In the genomic region with DNA sequence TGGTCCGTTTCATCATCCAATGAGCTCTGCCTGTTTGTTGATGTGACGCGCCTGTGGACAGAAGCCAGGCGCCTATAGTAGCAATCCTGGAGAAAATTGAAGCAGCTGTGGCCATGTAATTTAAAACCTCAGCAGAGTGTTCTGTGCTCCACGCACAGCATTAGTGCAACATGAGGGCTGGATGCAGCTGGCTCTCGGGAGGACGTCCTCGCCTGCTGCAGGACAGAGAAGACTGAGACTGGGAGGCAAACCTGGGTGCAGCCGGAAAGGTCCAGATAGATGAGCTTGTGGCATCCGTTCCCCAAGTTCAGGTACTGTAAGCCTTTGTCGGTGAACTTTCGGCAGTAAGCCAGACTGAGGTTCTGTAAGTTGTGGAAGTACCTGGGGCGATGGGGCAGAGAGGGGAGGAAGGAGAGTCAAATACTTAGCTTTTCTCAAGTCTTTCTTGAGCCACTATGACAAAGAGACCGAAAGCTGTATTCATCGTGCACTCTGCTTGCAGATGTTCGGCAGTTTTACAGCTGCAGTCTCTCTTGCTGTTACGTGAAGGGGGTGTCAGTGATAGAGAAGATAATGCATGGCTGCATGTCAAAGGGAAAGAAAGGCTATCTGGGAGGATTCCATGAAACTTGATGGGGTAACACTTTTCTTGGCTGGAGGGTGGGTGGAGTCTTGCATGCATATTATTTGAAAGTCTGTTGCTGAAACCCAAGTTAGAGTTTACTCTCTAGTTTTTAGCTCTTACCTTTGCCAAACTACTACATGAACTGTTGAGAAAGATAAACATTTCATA, we compare ENCODE assay signal across 9 mouse cellular contexts. TPM values are rescaled to one million over a fixed set of nuclear protein-coding genes. Genes with fewer than 3 reads are reported as not detected.
DNase-seq lines count a peak whose midpoint lies in the region; ATAC-seq lines count a peak whose summit lies in the region.
"Had no signal": no experiment of that assay in that cellular context is flagged by ENCODE, and none has a peak within 500 bp of the region (broad histone marks: within the 10 kb centered on the region; RNA-seq: fewer than 3 reads in every experiment).

TSS of gene Lrrc17 (plus strand) at position 151 of the 793 bp plus-strand sequence.

- H3K4me1 ChIP-seq in lung, embryonic 15.5 days: peaks cover 17% of the 10 kb centered on the region; the same call in 1 of the 2 replicates
- H3K4me1 ChIP-seq in forebrain, embryonic 15.5 days: no peaks in the 10 kb centered on the region
- H3K4me1 ChIP-seq in hindbrain, embryonic 14.5 days (replicated peaks; ENCODE audit: control insufficient read depth, insufficient read depth, low read length): no peaks in the 10 kb centered on the region
- peaks cover 9% of the 10 kb centered on the region; the same call in 1 of the 2 replicates for H3K4me1 ChIP-seq in midbrain, embryonic 13.5 days (replicated peaks)

- no peaks in the 10 kb centered on the region for H3K9me3 ChIP-seq in lung, embryonic 15.5 days
- H3K9me3 ChIP-seq in forebrain, embryonic 15.5 days: no peaks in the 10 kb centered on the region
- no peaks in the 10 kb centered on the region for H3K9me3 ChIP-seq in hindbrain, embryonic 14.5 days (ENCODE audit: control insufficient read depth, low read length)
- 0 out of 2 replicates have a peak, but pooled peaks cover 2% of the 10 kb centered on the region for H3K9me3 ChIP-seq in midbrain, embryonic 13.5 days

- peak within 1 kb of the TSS; percentile 96 for H3K27ac ChIP-seq in lung, embryonic 15.5 days
- H3K27ac ChIP-seq in forebrain, embryonic 15.5 days (replicated peaks): 0 out of 2 replicates have a peak within 1 kb of the TSS, but pooled peaks have one; percentile 5
- H3K27ac ChIP-seq in hindbrain, embryonic 14.5 days: no peak within 1 kb of the TSS
- H3K27ac ChIP-seq in midbrain, embryonic 13.5 days: no peak within 1 kb of the TSS

- H3K4me2 ChIP-seq in lung, embryonic 15.5 days: peak within 1 kb of the TSS; percentile 51
- no peak within 1 kb of the TSS for H3K4me2 ChIP-seq in forebrain, embryonic 15.5 days (replicated peaks)
- H3K4me2 ChIP-seq in hindbrain, embryonic 14.5 days (replicated peaks): peak within 1 kb of the TSS; percentile 17
- H3K4me2 ChIP-seq in midbrain, embryonic 13.5 days (replicated peaks): no peak within 1 kb of the TSS

- 27% methylated on average over 17 of the region's 17 CpGs for WGBS in lung, embryonic 15.5 days
- 68% methylated on average over 17 of the region's 17 CpGs for WGBS in forebrain, embryonic 15.5 days
- WGBS in hindbrain, embryonic 14.5 days: 58% methylated on average over 17 of the region's 17 CpGs
- 63% methylated on average over 17 of the region's 17 CpGs for WGBS in midbrain, embryonic 13.5 days

- no peaks in the 10 kb centered on the region for H3K36me3 ChIP-seq in lung, embryonic 15.5 days
- no peaks in the 10 kb centered on the region for H3K36me3 ChIP-seq in forebrain, embryonic 15.5 days
- H3K36me3 ChIP-seq in hindbrain, embryonic 14.5 days (replicated peaks; ENCODE audit: control insufficient read depth, insufficient read depth): no peaks in the 10 kb centered on the region
- H3K36me3 ChIP-seq in midbrain, embryonic 13.5 days: no peaks in the 10 kb centered on the region

- DNase-seq in lung, adult 18-20 months: no peak
- peak; percentile 48 for DNase-seq in hindbrain, embryonic 14.5 days (ENCODE audit: low spot score)
- DNase-seq in left cerebral cortex, postnatal 4 days: no peak
- no peak for DNase-seq in spleen, adult 18-20 months
- DNase-seq in layer of hippocampus, postnatal 10 days (ENCODE audit: low spot score in 2 of 2): no peak

- intact Hi-C loops in left cerebral cortex, postnatal 4 days (cut with DNase I): no loop called here

- ATAC-seq in lung, embryonic 15.5 days (ENCODE audit: borderline replicate concordance, extremely low read depth, low FRiP score, low TSS enrichment): peak; percentile 95
- ATAC-seq in forebrain, embryonic 15.5 days (replicated peaks): peak; percentile 35; the same call in 1 of the 2 replicates
- peak; percentile 55; the same call in 1 of the 2 replicates for ATAC-seq in hindbrain, embryonic 14.5 days (ENCODE audit: low FRiP score)
- peak; percentile 55; the same call in 1 of the 2 replicates for ATAC-seq in midbrain, embryonic 13.5 days
- ATAC-seq: Patski had no signal

- peak within 1 kb of the TSS; percentile 34 for H3K9ac ChIP-seq in lung, embryonic 15.5 days
- no peak within 1 kb of the TSS for H3K9ac ChIP-seq in forebrain, embryonic 15.5 days (replicated peaks)
- H3K9ac ChIP-seq in hindbrain, embryonic 14.5 days: no peak within 1 kb of the TSS
- H3K9ac ChIP-seq in midbrain, embryonic 13.5 days (replicated peaks): 0 out of 2 replicates have a peak within 1 kb of the TSS, but pooled peaks have one; percentile 11

- H3K27me3 ChIP-seq in lung, embryonic 15.5 days: no peaks in the 10 kb centered on the region
- H3K27me3 ChIP-seq in forebrain, embryonic 15.5 days: no peaks in the 10 kb centered on the region
- H3K27me3 ChIP-seq in hindbrain, embryonic 14.5 days (ENCODE audit: control insufficient read depth, insufficient read depth, low read length): no peaks in the 10 kb centered on the region
- no peaks in the 10 kb centered on the region for H3K27me3 ChIP-seq in midbrain, embryonic 13.5 days
- H3K27me3 ChIP-seq: Patski had no signal

- peak within 1 kb of the TSS; percentile 38 for H3K4me3 ChIP-seq in lung, embryonic 15.5 days
- no peak within 1 kb of the TSS for H3K4me3 ChIP-seq in forebrain, embryonic 15.5 days
- H3K4me3 ChIP-seq in hindbrain, embryonic 14.5 days (replicated peaks; ENCODE audit: low read length): no peak within 1 kb of the TSS
- H3K4me3 ChIP-seq in midbrain, embryonic 13.5 days (replicated peaks): no peak within 1 kb of the TSS

RNA-seq across cellular contexts. Expression of gene Lrrc17, which starts in this region (rescaled TPM):
- 54.0 and 55.0 TPM in 2 replicates for polyA plus RNA-seq in lung, embryonic 15.5 days (2015; fragmentation: Nextera tagmentation; extraction: Ambion mirVana)
- polyA plus RNA-seq in forebrain, embryonic 15.5 days (2015; fragmentation: Nextera tagmentation; extraction: Ambion mirVana): 2.6 and 2.7 TPM in 2 replicates
- 8.3 and 8.6 TPM in 2 replicates for polyA plus RNA-seq in hindbrain, embryonic 14.5 days (2014; fragmentation: Nextera tagmentation; extraction: Ambion mirVana)
- polyA plus RNA-seq in midbrain, embryonic 13.5 days (2015; fragmentation: Nextera tagmentation; extraction: Ambion mirVana): 7.3 and 9.2 TPM in 2 replicates
- 1 to 10 TPM; 2.0 to 2.2 TPM for total RNA-seq in left cerebral cortex, postnatal 4 days (2021)
- total RNA-seq in layer of hippocampus, postnatal 10 days (2021): 1 to 10 TPM; 1.2 to 1.3 TPM
- polyA plus RNA-seq: Patski had no signal

Comparison
In these comparisons a context has a peak if more than half of its experiments do, and no peak if none do; other contexts are left out.
1. ATAC-seq: peak in every context shown above with its lines; median percentile 95 in lung, embryonic 15.5 days; 55 in hindbrain, embryonic 14.5 days; 55 in midbrain, embryonic 13.5 days; 35 in forebrain, embryonic 15.5 days.
2. H3K27ac ChIP-seq: peak in lung, embryonic 15.5 days (single experiment) and forebrain, embryonic 15.5 days (single experiment); none in hindbrain, embryonic 14.5 days (single experiment) and midbrain, embryonic 13.5 days (single experiment).
3. H3K4me2 ChIP-seq: peak in lung, embryonic 15.5 days (single experiment) and hindbrain, embryonic 14.5 days (single experiment); none in forebrain, embryonic 15.5 days (single experiment) and midbrain, embryonic 13.5 days (single experiment).
4. H3K9ac ChIP-seq: peak in lung, embryonic 15.5 days (single experiment) and midbrain, embryonic 13.5 days (single experiment); none in forebrain, embryonic 15.5 days (single experiment) and hindbrain, embryonic 14.5 days (single experiment).